Mouse (Mus musculus) embryonic fibroblast, embryonic 13.5 days (primary cell): ENCODE data around the gene Pde4c.

Experiments
- CTCF ChIP-seq: IDR thresholded peaks from 2 replicates; pipeline ENCODE4 v1.5.1; 2011; ENCODE audit warnings: mild to moderate bottlenecking, control low read depth, low read length, moderate library complexity, borderline replicate concordance; ENCODE audit not compliant: insufficient read depth
- POLR2A ChIP-seq: IDR thresholded peaks from 2 replicates; pipeline ENCODE4 v1.6.1; 2011; ENCODE audit warnings: low read depth, mild to moderate bottlenecking, control low read depth, low read length, moderate library complexity

DNA sequence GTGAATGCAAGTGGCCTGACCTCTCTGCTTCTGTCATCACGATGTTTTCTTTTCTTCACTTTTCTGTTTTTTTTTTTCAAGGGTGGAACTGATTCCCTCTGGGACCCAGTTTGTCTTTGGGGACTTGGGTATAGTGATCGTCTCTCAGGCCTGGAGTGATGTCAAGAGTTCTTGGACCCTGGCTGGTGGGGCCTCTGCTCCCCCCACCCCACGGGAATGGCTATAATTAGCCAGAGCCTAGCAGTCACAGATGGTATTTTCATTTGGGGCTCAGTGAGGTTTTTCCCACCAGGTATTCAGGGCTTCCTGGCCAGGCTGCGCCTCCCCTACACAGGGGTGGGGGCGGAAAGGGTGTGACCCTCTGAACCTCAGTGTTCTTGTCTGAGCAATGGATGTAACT lies 18.1 kb downstream of the Pde4c start:
- TF ChIP-seq CTCF (no peak), POLR2A (no peak)
